Mouse (Mus musculus) spleen, adult 2 months (tissue): ENCODE measurements at regions not wholly inside any gene's neighbourhood (a gene's known extent, or its start where the extent isn't known, plus 50 kb on each side); places are given as distances from the start of the nearest gene placed in this dataset.

Source experiments
- DNase-seq, 2 experiments: peaks; one replicate each; pipeline versions ENCODE4 v3.0.0 to v3.0.0-alpha.2; 2012 to 2021; ENCODE audit warnings: low spot score in 2 of 2, low read depth in 1 of 2
- H3K27ac ChIP-seq: fragments of 200-500 bp; 2 replicates; pipeline ENCODE4 v1.5.1; 2012; ENCODE audit warnings: low read length, inconsistent platforms; ENCODE audit not compliant: insufficient read depth
- H3K27me3 ChIP-seq: fragments of 200-500 bp; 2 replicates; pipeline ENCODE4 v1.6.1; 2012; ENCODE audit warnings: mild to moderate bottlenecking, moderate library complexity, low read length, inconsistent platforms; ENCODE audit not compliant: control insufficient read depth, insufficient read depth
- H3K36me3 ChIP-seq: fragments of 200-500 bp; 2 replicates; pipeline ENCODE4 v1.6.1; 2012; ENCODE audit warnings: mild to moderate bottlenecking, low read length, inconsistent platforms; ENCODE audit not compliant: control insufficient read depth, insufficient read depth
- H3K4me1 ChIP-seq: fragments of 200-500 bp; 2 replicates; pipeline ENCODE4 v1.6.1; 2011; ENCODE audit warnings: inconsistent platforms; ENCODE audit not compliant: control insufficient read depth, insufficient read depth, insufficient read length
- H3K4me3 ChIP-seq: fragments of 200-500 bp; 2 replicates; pipeline ENCODE4 v1.5.1; 2011; ENCODE audit warnings: mild to moderate bottlenecking, inconsistent platforms; ENCODE audit not compliant: insufficient read depth, insufficient read length; ENCODE audit errors: extremely low read depth
- CTCF ChIP-seq: fragments of 200-500 bp; IDR thresholded peaks from 2 replicates; pipeline ENCODE4 v1.5.1; 2011; ENCODE audit warnings: mild to moderate bottlenecking, inconsistent platforms; ENCODE audit not compliant: insufficient read depth, insufficient read length, insufficient replicate concordance; ENCODE audit errors: extremely low read depth
- POLR2A ChIP-seq: fragments of 200-500 bp; IDR thresholded peaks from 2 replicates; pipeline ENCODE4 v1.6.1; 2011; ENCODE audit warnings: low read depth, low read length, inconsistent platforms
- WGBS: fragments of 180-500 bp; shearing (Covaris S2); methylation state at CpG from one replicate; pipeline ENCODE4 v1.1.7; 2018; 5-methylcytosine and 5-hydroxymethylcytosine counted together

GRCm38 (mm10) chr5:100232076-100232475 is 72.5 kb upstream of the Tmem150c start:
- 92% methylated on average over 7 of the region's 7 CpGs for WGBS
- Histone ChIP-seq H3K4me3 (no peak overlapping the region), H3K4me1 (no peaks in the 10 kb centered on the region; the same call in 1 of the 2 replicates), H3K27me3 (no peaks in the 10 kb centered on the region; the same call in 1 of the 2 replicates), H3K36me3 (no peaks in the 10 kb centered on the region), H3K27ac (no peak overlapping the region)
- no peak for TF ChIP-seq CTCF
- TF ChIP-seq POLR2A, result no peak
- DNase-seq, result no peak

- Histone ChIP-seq H3K27me3 (no peaks in the 10 kb centered on the region; the same call in 1 of the 2 replicates), H3K36me3 (no peaks in the 10 kb centered on the region)
- WGBS, result 87% methylated on average over 11 of the region's 11 CpGs
These were observed 72.0 kb upstream of the Tmem150c start for GRCm38 (mm10) chr5:100231574-100231973.

DNA sequence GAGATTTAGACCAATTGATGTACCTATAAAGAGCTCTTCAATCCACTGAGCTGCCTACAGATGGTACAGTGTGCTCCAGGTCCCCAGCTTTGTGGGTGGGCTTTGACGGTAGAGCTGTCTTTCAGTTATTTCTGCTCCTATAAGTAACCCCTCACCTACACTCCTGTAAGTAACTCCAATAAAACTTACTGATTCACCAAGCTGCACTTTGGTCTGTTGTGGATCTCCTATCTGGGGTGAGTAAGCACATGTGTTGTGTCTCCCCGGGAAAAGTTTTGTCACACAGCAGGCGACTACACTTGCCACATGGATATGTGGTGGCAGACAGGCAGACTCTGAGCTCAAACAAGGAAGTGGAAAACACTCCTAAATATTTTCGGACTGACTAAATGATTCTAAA is 70.4 kb upstream of the Tmem150c start:
- Histone ChIP-seq H3K27ac (no peak overlapping the region), H3K27me3 (no peaks in the 10 kb centered on the region; the same call in 1 of the 2 replicates), H3K4me3 (no peak overlapping the region), H3K4me1 (no peaks in the 10 kb centered on the region; the same call in 1 of the 2 replicates), H3K36me3 (no peaks in the 10 kb centered on the region)
- TF ChIP-seq POLR2A (no peak), CTCF (no peak)
- no peak for DNase-seq
- 93% methylated on average over 4 of the region's 4 CpGs for WGBS

More at GRCm38 (mm10) chr5:100231574-100231973, 72.0 kb upstream of the Tmem150c start:
- no peak overlapping the region for H3K4me3 ChIP-seq
- H3K4me1 ChIP-seq, result no peaks in the 10 kb centered on the region; the same call in 1 of the 2 replicates
- no peak overlapping the region for H3K27ac ChIP-seq
- DNase-seq, result no peak
- TF ChIP-seq CTCF (no peak), POLR2A (no peak)

GRCm38 (mm10) chr5:100227888-100228287 is 68.3 kb upstream of the Tmem150c start:
- DNase-seq, result no peak
- H3K4me1 ChIP-seq, result no peaks in the 10 kb centered on the region; the same call in 1 of the 2 replicates
- no peak overlapping the region for H3K4me3 ChIP-seq
- WGBS, result 26% methylated on average over 5 of the region's 5 CpGs
- no peaks in the 10 kb centered on the region; the same call in 1 of the 2 replicates for H3K27me3 ChIP-seq
- H3K27ac ChIP-seq, result no peak overlapping the region
- no peak for TF ChIP-seq CTCF
- TF ChIP-seq POLR2A, result no peak
- H3K36me3 ChIP-seq, result no peaks in the 10 kb centered on the region

GRCm38 (mm10) chr5:100226571-100227235 is 67.1 kb upstream of the Tmem150c start:
- H3K4me1 ChIP-seq, result no peaks in the 10 kb centered on the region; the same call in 1 of the 2 replicates
- WGBS, result 37% methylated on average over 17 of the region's 17 CpGs
- no peak overlapping the region for H3K27ac ChIP-seq
- H3K36me3 ChIP-seq, result no peaks in the 10 kb centered on the region
- no peak overlapping the region for H3K4me3 ChIP-seq
- TF ChIP-seq POLR2A (no peak), CTCF (no peak)
- no peak for DNase-seq
- H3K27me3 ChIP-seq, result no peaks in the 10 kb centered on the region; the same call in 1 of the 2 replicates

DNA sequence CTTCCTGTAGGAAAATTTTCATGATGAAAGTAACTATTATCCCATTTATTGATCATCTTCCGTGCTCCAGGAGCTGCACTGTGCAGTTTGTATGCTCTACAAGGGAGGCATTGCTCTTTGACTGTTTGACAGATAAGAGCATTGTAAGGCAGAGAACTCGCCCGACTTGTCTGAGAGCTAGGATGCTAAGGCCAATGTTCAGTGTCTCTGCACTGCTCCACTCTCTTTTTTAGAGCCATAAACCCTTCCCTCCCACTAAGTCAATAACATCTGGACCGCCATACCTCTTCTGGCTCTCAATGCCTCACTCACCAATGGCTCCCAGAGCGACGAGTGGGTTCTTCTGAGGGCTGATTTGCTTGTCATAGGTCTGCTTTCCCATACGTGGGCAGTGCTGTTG is 65.9 kb upstream of the Tmem150c start:
- Histone ChIP-seq H3K27ac (no peak overlapping the region), H3K4me3 (no peak overlapping the region), H3K4me1 (no peaks in the 10 kb centered on the region; the same call in 1 of the 2 replicates), H3K27me3 (no peaks in the 10 kb centered on the region), H3K36me3 (no peaks in the 10 kb centered on the region)
- DNase-seq, result no peak
- 88% methylated on average over 7 of the region's 7 CpGs for WGBS
- no peak for TF ChIP-seq POLR2A
- TF ChIP-seq CTCF, result no peak

DNA sequence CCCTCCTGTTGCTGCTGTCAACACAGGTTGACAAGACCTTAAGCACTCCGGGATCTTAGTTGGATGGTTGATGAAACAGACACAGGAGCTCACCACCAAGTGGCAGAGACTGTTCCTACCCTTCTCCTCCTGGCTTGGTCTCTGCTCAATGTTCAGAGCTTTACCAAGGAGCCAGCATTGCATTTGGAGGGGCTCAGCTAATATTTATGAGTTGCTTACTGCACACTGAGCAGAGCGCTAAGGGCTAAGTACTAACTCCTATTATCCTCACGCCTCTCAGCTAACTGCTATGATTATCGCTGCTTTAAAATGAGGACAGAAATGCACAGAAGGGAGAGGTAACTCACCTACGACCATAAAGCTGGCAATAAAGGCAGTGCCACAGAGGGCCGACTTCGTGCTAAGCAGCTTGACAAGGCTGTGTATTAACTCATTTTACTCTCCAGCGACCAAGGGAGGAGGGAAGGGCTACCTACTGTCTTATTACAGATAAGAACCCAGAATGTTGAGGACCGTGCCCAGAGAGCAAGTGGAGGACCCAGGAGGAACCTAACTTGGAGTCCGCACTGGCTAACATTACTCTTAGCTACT is 65.3 kb upstream of the Tmem150c start:
- Histone ChIP-seq H3K36me3 (no peaks in the 10 kb centered on the region), H3K27ac (no peak overlapping the region), H3K4me3 (no peak overlapping the region), H3K4me1 (no peaks in the 10 kb centered on the region; the same call in 1 of the 2 replicates), H3K27me3 (no peaks in the 10 kb centered on the region)
- TF ChIP-seq CTCF (no peak), POLR2A (no peak)
- 83% methylated on average over 10 of the region's 10 CpGs for WGBS
- DNase-seq, result no peak
